Comparison of ENCODE assay signal across 9 mouse cellular contexts in genomic region chr8:12073311-12073999, GRCm38 (mm10).
DNase-seq lines count a peak whose midpoint lies in the region; TF ChIP-seq lines count a peak whose summit lies in the region.
"Had no signal": no experiment of that assay in that cellular context is flagged by ENCODE, and none has a peak within 500 bp of the region (broad histone marks: within the 10 kb centered on the region; RNA-seq: fewer than 3 reads in every experiment).

No protein-coding gene starts in this region.

- H3K4me3 ChIP-seq in lung, adult 2 months (replicated peaks; ENCODE audit: extremely low read depth, low read depth, low read length): no peak overlapping the region
- H3K4me3 ChIP-seq: limb, embryonic 12.5 days had no signal

- 36% methylated on average over 6 of the region's 6 CpGs for WGBS in lung, adult 2 months

- DNase-seq in NIH3T3 (ENCODE audit: low read depth): peak; percentile 19
- peak; percentile 92 for DNase-seq in brain, adult 2 months (ENCODE audit: low read depth, low spot score)
- peak; percentile 54 for DNase-seq in heart, postnatal 4 days
- peak; percentile 45 for DNase-seq in lung, adult 2 months
- no peak for DNase-seq in cerebellum, postnatal 36 days
- no peak for DNase-seq in cerebellum, adult 9-11 months
- no peak for DNase-seq in spleen, postnatal 10 days (ENCODE audit: low spot score in 2 of 2)
- DNase-seq in cerebellum, adult 9-10 months: no peak

- no peak for TF ChIP-seq POLR2A in lung, adult 2 months (IDR thresholded peaks at IDR 0.05; ENCODE audit: borderline replicate concordance, extremely low read depth, low read depth, low read length)

- TF ChIP-seq CTCF in lung, adult 2 months (IDR thresholded peaks at IDR 0.05; ENCODE audit: insufficient read depth, low read length): no peak

- peaks cover 8% of the 10 kb centered on the region; the same call in 1 of the 2 replicates for H3K4me1 ChIP-seq in lung, adult 2 months (ENCODE audit: control insufficient read depth, insufficient read depth, low read length)
- H3K4me1 ChIP-seq: limb, embryonic 12.5 days had no signal

Comparison
In these comparisons a context has a peak if more than half of its experiments do, and no peak if none do; other contexts are left out.
1. DNase-seq: peak in NIH3T3 (single experiment), brain, adult 2 months (single experiment), heart, postnatal 4 days (single experiment) and lung, adult 2 months (single experiment); none in cerebellum, postnatal 36 days (0 of 2), cerebellum, adult 9-11 months (single experiment), spleen, postnatal 10 days (0 of 2) and cerebellum, adult 9-10 months (single experiment).